Mouse (Mus musculus): ENCODE measurements around the gene Ptges. TPM values are rescaled to one million over a fixed set of nuclear protein-coding genes. Genes with fewer than 3 reads are reported as not detected.
"Not testable (repeated sequence)": the region's sequence is repeated elsewhere in the genome, so short reads cannot be mapped to it uniquely, and the experiment has no call there.

The Ptges gene
- 1 to 10 TPM; 2.9 to 4.0 TPM for total RNA-seq (2021)
- long read RNA-seq, experiment 1, transcript Ptges-202 (3 exons, 3,647 nt) = major isoform, 6 of 8 reads
- long read RNA-seq, experiment 1, partial matches to known transcripts = 0 of 8 reads
- long read RNA-seq, experiment 1, other reads (novel, unspliced or antisense) = 2 of 8 reads
- long read RNA-seq, experiment 2, partial matches to known transcripts = 0 of 2 reads
- long read RNA-seq, experiment 2, other reads (novel, unspliced or antisense) = 1 of 2 reads

- DNase-seq (ENCODE audit: low spot score) = peak; percentile 74
Measured at GRCm38 (mm10) chr2:30929483-30930045, at the start of gene Ptges. Gene Ptges (minus strand): TSS chr2:30929863.

GRCm38 (mm10) chr2:30967352-30968327 is 38.0 kb upstream of the Ptges start, which contains the start of gene Tor1a:
Gene Tor1a (minus strand): TSS chr2:30967933.
- DNase-seq (ENCODE audit: low spot score) = peak; percentile 89

GRCm38 (mm10) chr2:30966826-30967225 is 37.2 kb upstream of the Ptges start:
- no peak for DNase-seq (ENCODE audit: low spot score)

GRCm38 (mm10) chr2:30965627-30966026 is 36.0 kb upstream of the Ptges start:
- no peak for DNase-seq (ENCODE audit: low spot score)

GRCm38 (mm10) chr2:30962570-30963254 is 33.0 kb upstream of the Ptges start:
- no peak for DNase-seq (ENCODE audit: low spot score)

- no peak for DNase-seq (ENCODE audit: low spot score)
Measured at GRCm38 (mm10) chr2:30959856-30960255, 30.2 kb upstream of the Ptges start.

- DNase-seq (ENCODE audit: low spot score) = no peak
Measured at GRCm38 (mm10) chr2:30958726-30959125, 29.1 kb upstream of the Ptges start.

GRCm38 (mm10) chr2:30957511-30957910 is 27.8 kb upstream of the Ptges start:
- DNase-seq (ENCODE audit: low spot score) = no peak

GRCm38 (mm10) chr2:30954797-30955196 is 25.1 kb upstream of the Ptges start:
- DNase-seq (ENCODE audit: low spot score) = no peak

GRCm38 (mm10) chr2:30952824-30953490 is 23.3 kb upstream of the Ptges start, which contains the start of gene Tor1b:
Gene Tor1b (plus strand): TSS chr2:30952959.
- DNase-seq (ENCODE audit: low spot score) = peak; percentile 84

- DNase-seq (ENCODE audit: low spot score) = no peak
Measured at GRCm38 (mm10) chr2:30952457-30952823, 22.8 kb upstream of the Ptges start.

- DNase-seq (ENCODE audit: low spot score) = peak; percentile 59
Measured at GRCm38 (mm10) chr2:30942603-30943011, 12.9 kb upstream of the Ptges start.

GRCm38 (mm10) chr2:30942116-30942515 is 12.5 kb upstream of the Ptges start:
- not testable (repeated sequence) for DNase-seq (ENCODE audit: low spot score)

- DNase-seq (ENCODE audit: low spot score) = no peak
Measured at GRCm38 (mm10) chr2:30941586-30941985, 11.9 kb upstream of the Ptges start.

GRCm38 (mm10) chr2:30938574-30938991 is 8.9 kb upstream of the Ptges start:
- DNase-seq (ENCODE audit: low spot score) = no peak

- DNase-seq (ENCODE audit: low spot score) = no peak
Measured at GRCm38 (mm10) chr2:30937731-30938130, 8.1 kb upstream of the Ptges start.

GRCm38 (mm10) chr2:30936808-30937207 is 7.1 kb upstream of the Ptges start:
- DNase-seq (ENCODE audit: low spot score) = no peak

- peak; percentile 81 for DNase-seq (ENCODE audit: low spot score)
Measured at GRCm38 (mm10) chr2:30933917-30934450, 4.3 kb upstream of the Ptges start.

- DNase-seq (ENCODE audit: low spot score) = no peak
Measured at GRCm38 (mm10) chr2:30933032-30933431, 3.4 kb upstream of the Ptges start.

- DNase-seq (ENCODE audit: low spot score) = no peak
Measured at GRCm38 (mm10) chr2:30931922-30932321, 2.3 kb upstream of the Ptges start.

- not testable (repeated sequence) for DNase-seq (ENCODE audit: low spot score)
Measured at GRCm38 (mm10) chr2:30930846-30931245, 1.2 kb upstream of the Ptges start.

Measured in gastrocnemius, adult 18-20 months (tissue).